Mouse (Mus musculus): ENCODE data around the gene Lhpp.

Gene Lhpp

DNA sequence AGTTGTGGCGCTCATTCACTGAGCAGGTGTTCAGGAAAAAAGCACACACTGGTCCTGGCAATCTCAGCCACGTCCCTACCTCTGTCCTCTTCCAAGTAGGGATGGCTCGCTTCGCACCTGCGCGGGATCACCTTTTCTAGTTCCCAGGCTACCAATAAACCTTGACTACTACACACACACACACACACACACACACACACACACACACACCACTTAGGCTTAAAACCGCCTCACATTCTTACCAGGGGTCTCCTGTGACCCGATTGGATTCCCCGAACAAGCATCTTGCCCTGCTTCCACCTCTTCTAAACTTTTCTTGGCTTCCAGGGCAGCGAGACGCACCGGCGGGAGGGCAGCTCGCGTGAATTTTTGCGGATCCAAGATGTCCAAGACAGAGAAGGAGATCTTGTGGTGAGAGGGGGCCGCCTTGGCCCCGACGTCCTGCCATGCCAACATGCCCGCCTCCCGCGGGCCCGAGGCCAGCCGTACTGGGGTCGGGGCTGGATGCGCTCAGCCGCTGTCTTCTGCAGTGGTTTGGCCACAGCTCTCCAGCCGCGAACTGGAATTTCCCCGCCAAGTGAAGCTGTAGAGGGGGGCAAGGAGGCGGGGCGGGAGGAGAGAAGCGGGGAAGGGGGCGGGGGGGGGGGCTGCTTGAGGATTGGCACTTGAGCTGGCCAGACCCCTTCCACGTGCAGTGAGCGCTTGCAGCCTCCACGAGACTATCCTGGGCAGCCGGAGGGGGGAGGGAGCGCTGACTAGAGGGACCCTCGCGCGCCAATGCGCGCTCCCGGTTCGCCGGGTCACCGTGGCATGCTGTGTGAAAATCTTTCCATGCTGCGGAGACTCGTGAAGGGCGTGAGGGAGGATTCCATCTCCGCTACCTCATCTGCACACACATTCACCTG lies 11.1 kb upstream of the Lhpp start, which contains the start of gene Nkx1-2:
Nkx1-2 (minus strand) TSS at position 567 of the 905 bp plus-strand sequence.
- peak; percentile 63 for DNase-seq (ENCODE audit: extremely low spot score)

DNA sequence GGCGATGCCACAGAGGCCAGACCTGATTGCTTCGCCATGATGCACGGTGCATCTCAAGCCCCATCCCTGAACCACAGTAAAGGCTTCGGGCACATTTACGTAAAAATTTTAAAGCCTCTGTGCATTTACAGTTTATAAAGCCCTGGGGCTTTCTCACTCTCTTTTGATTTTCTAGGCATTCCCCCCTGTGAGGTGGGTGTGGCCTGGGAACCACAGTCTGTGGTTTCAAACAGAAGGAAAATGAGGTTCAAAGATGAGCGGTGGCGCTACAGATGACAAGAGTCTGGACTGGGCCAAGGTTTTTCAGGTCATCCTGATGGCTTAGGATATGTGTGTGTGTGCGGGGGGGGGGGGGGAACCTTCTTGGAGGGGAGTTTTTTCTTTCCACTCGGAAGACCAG lies 10.4 kb upstream of the Lhpp start:
- DNase-seq (ENCODE audit: extremely low spot score), result no peak

DNA sequence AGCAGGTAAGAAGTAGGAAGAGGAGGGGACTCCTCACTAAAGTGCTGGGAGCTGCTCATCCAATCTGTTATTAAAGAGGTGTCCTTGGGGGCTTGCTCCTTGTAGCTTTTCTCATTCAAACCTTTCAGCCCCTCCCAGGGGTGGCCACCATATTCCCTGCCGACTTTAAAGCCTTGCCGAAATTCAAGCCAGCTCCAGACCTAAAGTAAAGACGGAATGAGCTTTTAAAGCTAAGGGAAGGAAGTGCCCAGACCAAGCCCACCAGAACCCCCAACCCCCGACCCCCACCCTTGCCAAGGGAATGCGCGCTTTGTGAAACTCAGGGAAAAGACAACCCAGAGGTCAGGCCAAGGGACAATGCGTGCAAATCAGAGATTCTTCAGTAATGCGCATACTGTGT lies 9.5 kb upstream of the Lhpp start:
- no peak for DNase-seq (ENCODE audit: extremely low spot score)

DNA sequence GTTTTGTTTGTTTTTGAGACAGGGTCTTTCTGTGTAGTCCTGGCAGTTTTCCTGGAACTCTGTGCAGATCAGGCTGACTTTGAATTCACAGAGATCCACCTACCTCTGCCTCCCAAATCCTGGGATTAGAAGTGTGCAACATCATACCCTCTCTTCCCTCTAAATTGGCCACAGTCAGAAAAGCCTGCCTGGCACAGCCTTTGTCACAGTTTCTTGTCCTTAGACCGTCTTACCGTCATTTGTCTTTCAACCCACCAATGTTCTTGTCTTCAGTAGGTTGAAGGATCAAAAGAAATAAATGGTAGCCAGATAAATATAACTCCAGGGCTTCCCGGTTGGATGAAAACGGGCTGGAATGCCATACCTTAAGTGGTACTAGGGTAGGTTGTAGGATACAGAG lies 5.7 kb upstream of the Lhpp start:
- no peak for DNase-seq (ENCODE audit: extremely low spot score)

DNA sequence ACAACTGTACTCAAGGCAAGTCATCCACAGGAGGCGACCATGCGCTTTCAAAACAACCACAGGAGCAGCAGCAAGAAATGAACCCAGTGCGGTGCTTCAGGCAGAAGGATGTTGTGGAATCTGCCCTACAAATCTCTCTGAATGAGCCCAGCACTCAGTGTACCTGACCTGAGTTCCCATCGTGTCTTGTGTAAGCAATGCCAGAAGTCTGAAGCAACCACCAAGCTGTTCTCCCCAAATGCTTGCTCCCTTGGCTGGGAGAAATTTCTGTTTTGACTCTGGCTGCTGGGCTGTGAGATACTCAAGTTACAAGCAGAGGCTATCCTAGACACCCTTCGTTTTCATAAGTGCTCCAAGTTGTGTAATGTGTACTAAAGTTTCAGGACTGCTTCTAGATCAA lies 4.7 kb upstream of the Lhpp start:
- DNase-seq (ENCODE audit: extremely low spot score), result no peak

DNA sequence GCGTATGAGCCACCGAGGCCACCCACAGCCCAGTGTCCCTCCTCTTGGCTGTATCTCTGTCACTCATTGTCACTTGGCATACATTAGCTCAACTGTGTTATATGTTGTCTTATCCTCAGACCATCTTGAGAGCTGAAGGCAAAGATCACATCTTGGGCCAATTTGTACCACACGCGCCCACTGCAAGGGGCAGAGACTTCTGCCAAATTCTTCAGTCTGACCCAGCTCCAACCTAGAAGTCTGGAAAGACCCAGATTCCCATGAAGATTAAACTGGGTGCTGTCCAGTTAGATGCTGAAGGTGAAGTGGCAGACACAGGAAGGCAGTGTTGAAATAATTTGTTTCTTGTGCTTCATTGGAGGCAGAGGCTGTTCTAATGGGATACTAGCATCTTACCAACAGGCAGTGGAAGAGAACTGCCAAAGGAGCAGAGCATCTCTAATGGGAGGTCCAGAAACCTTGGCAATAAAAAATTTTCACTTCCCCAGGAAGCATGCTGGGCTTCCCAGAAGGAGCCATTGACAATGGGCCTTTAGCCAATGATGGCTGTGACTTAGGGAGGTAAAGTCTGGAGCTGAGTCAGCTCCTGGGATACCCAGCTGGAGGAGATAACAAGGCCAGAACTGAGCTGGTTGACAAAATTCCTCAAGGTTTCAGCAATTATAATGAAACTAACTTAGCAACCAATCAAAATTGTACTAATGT lies 2.0 kb upstream of the Lhpp start:
- DNase-seq (ENCODE audit: extremely low spot score), result no peak

DNA sequence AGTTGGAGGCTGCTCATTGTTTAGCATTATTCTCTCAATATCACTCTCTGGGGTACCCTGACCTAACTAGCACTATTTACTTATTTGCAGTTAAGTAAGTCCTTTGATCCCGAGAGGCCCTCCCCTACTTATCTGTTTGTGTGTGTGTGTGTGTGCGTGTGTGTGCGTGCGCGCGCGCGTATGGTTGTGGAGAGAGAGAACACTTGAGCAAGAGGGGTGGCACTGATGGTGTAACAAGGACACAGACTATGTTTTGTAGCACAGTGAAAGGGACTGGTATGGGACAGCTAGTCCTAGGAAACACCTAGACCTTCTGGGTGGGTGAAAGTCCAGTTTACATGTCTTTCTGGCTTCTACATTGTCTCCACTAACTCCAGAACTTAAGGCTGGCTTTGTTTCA lies 1.1 kb downstream of the Lhpp start:
- no peak for DNase-seq (ENCODE audit: extremely low spot score)

DNA sequence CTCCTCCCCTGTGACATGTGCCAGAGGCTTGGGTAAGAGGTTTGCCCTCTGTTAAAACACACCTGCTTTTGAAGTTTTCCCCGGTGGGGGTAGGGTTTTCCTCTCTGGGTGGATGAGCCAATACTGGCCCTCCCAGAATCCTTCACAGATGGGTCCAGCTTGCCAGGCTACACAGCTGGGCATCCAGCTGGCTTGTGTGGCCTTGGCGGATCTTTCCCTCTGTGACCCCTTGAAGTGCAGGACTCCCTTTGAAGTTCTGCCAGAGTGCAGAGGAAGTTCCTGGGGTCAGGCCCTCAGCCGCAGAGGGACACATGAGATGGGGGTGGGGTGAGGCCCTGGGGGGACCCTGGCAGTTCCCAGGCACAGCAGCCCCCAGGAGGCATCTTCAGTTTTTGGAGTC lies 4.9 kb downstream of the Lhpp start:
- DNase-seq (ENCODE audit: extremely low spot score), result peak; percentile 27

DNA sequence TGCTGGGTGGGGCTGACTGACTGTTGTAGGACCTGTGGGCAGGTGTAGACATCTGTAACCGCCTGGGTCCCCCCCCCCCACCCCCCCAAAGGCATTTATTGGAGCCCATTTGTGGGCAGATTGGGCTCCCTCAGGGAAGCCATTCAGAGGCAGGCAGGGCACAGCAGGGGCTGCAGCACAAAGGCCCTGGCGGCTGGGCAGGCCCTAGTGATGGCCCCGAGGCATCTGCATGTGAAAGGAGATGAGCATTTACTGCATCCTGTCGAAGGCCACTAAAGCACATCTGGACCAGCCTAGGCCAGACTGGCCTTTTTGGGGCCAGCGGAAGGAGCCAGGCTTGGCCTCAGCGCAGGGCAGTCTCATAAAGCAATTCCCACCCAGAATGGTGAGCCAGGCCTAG lies 6.0 kb downstream of the Lhpp start:
- DNase-seq (ENCODE audit: extremely low spot score), result peak; percentile 37

DNA sequence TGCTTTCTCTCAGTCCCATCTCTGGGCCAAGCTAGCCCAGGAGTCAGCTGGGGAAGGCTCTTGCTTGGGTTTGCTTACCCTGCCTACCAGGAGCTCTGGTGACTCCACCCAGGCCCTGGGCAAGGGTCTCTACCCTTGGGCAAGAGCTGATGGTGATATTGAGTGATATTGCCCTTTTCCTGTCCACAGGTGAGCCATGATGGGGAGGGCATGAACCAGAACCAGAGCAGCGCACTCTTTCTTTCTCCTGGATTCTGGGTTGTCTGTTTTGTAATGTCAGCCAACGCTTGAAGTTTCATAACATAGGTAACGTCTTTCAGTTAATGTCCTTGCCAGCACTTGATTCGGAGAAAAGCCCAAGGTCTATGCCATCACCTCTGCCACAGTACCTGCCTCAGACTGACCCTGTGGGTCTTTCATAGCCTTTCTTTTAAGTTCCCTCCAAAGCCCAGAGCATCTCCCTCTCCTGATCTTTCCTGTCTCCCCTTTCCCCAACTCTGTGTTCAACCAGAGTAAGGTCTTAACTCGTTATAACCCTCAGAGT lies 6.7 kb downstream of the Lhpp start:
- DNase-seq (ENCODE audit: extremely low spot score), result no peak

DNA sequence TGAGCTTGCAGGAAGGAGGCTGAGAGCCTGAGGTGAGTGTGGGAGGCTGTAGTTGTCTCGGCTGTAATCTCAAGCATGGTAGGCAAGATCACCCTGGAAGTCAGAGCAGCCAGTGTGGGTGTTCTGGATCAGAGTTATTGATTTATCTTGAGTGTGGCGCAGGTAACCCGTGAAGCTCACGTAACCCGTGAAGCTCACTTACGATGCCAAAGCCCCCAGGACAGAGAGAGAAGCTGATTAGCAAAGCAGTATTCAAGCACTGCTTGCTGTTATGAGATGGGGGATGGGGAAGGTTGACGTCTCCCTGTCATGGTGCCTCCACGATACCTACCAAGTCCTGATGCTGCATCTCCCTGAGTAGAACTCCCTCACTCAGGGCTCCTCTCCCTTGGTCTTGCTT lies 9.1 kb downstream of the Lhpp start:
- no peak for DNase-seq (ENCODE audit: extremely low spot score)

DNA sequence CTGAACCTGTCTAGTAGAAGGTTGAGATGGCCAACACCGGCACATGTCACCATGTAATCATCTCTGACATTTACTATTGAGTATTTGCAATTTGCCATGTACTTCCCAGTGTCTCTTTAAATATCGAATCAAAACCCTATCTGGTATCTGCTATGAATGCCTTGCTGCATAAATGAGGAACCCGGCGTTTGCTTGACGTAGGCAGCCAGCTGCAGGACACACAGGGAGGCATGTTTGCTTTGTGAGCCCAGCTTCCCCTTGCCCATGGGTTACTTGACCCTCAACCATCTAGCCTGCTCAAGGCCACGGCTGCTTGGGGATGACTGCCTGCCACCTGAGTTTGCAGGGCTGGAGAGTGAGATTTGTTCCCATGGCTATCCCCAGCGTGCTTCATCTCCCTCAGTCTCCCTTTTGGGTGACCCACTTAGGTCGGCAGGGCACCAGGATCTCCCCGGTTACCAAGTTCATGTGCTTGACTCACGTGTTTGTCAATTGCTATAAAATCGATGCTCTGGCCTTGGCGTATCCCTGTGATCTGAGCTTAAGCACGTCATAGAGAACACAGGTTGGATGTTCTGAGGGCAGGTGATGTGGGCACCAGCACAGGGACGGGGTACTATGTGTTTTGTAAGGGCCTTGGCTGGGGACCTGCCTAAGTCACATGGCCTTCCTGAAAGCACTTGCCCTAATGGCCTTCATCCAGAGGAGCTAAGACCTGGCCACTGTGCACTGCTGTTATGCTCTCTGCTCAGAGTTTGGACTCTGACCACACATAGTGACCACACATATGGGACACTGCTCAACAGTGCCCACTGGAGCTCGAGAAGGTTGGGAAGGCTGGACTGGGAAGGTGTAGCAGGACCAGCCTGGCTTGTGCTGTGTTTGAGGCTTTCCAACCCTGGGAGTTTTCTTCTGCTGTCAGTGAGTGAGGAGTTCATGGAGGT lies 9.8 kb downstream of the Lhpp start:
- no peak for DNase-seq (ENCODE audit: extremely low spot score)

DNA sequence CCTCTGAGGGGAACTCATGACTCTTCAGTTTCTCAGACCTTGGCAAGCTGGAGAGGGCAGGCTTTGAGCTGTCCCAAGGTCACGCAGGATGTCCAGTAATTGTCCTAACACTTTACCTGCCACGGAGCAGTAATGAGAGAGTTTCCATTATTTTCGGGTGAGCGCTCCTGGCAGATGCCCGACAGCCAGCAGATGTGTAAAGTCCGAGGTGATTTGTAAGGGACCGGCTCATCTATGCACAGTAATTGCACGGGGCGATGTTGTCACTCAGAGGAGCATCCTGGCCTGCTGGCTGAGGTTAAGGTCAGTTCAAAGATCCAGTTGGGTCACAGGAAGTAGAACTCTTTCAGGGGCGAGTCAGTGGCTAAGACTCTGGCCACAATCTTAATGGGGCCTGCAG lies 13.7 kb downstream of the Lhpp start:
- DNase-seq (ENCODE audit: extremely low spot score), result no peak

DNA sequence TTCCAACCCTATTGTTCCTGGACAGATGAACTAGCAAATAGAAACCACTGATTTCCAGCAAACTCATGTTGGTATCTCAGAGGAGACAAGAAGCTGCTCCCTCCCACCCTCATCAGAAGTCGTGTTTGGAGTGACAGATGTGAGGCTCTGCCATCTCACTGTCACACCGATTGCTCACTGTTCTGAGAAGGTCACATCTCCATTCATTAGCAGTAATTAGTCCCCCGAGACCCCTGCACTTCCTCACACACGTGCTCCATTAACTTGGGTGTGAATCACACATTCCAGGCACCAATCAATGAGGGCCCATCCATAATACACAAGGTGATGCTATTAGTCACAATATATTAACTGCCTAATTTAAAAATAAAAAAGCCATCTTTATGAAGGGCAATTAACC lies 15.7 kb downstream of the Lhpp start:
- DNase-seq (ENCODE audit: extremely low spot score), result no peak

DNA sequence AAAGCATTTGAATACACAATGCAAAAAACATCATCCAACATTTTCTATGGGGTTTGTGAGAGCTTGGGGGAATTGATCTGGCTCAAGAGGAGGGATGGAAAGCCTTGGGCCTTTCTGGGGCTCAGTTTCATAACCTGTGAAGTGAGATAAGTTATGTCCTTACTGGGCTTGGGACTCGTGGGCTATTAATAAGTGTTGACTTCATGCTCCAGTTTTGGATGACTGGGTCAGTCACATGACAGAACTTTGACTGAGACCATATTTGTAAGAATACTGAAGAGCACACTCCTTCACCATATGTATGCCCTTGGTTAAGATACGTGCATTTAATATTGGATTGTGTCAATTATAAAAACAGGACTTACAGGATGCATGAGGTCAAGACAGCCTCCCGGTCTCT lies 17.0 kb downstream of the Lhpp start:
- no peak for DNase-seq (ENCODE audit: extremely low spot score)

DNA sequence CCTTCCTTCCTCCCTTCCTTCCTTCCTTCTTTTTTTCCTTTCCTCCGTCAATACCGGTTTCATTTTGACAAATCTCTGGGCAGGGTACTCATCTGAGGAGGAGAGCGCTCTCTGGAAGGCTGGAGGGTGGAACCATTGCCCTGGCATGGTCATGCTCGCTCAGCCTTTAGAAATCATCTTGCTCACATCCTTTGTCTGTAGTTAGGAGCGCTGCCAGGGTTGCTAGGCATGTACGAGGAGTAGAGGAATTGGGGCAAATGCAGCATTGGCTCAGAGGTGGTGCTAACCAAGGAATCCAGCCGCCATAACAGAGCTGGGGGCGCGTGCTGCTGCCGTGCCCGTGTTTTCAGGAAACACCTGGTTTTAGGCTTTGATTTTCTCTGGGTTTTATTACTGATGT lies 20.9 kb downstream of the Lhpp start:
- DNase-seq (ENCODE audit: extremely low spot score), result no peak

DNA sequence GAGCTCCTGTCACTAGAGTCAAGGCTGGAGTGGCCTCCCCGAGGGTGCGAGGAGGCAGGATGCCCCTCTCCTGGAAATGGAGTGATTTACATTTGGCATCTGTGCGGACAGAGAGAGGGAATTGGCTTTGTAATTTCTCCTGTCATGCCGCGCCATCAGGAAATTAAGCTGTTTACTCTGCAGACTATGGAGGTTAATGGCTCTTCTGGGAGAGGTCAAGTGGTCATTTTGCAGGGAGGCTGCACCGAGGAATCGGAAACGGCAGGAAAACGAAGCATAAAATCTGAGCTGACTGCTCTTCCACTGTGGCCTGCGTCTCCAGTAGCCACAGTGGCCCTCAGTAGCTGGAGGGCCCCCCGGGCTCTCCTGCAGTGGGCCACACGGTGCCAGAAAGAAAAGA lies 26.9 kb downstream of the Lhpp start:
- DNase-seq (ENCODE audit: extremely low spot score), result no peak

DNA sequence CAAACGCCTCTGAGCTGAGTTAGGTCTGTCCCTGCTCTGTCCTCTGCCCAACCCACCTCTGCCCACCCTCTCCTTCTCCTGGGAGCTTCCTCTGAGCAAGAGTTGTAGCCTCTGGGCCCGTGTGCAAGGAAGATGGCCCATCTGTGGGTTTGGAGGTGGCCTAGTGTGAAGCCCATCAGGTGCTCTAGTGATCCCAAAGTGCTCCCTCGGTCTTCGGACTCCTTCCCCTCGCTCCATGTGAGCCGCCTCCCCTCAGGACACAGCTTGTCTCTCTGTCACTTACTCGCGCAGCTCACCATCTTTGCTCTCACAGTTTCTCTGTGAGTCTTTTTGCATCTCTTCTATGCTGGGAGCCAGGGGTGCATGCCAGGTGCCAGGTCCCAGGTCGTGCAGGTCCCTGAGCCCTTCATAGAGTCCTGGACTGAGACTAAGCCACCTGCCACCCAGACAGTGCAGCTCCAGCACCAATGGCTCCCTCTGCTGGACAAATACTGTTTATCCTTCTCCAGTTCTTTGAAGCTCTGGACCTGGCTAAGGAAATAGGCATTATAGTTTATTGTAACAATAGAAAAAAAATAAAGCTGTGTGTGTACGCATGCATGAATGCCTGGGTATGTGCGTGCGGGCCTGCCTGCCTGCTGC lies 28.1 kb downstream of the Lhpp start:
- DNase-seq (ENCODE audit: extremely low spot score), result peak; percentile 63

DNA sequence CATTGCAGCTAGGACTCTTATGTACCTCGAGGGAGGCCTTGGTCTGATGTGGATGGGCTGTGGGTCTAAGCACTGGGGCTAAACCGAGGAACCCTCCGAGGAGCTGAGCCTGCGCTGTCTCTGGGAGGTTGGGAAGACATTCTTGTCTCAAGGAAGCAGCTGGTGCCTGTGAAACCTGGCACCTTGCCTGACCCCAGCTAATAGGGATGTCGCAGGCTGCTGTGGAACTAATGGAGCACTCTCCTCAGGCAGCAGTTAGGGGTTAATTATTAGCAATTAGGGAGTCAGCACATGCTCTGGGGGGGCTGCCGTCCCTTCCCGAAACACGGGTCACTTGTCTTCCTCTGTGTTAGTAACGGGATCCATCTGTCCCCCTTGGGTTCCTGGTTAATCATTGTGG lies 30.5 kb downstream of the Lhpp start:
- no peak for DNase-seq (ENCODE audit: extremely low spot score)

DNA sequence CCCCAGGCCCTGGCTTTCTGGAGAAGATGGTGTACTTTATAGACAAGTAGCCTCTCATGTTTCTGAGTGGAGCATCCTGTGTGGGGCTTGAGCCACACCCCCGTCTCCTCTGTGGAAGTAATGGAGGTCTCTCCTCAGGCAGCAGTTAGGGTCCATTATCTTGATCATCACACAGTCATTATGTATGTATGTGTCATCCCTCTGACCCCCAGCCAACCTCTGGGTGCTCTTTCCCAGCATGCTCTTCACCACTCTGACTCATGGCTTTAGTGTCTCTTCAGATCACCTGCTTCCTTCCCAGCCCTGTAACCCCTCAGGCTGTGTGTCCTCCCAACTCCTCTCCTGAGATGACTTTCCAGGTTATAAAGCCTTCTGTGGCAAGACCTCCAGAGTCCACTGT lies 31.2 kb downstream of the Lhpp start:
- no peak for DNase-seq (ENCODE audit: extremely low spot score)

DNA sequence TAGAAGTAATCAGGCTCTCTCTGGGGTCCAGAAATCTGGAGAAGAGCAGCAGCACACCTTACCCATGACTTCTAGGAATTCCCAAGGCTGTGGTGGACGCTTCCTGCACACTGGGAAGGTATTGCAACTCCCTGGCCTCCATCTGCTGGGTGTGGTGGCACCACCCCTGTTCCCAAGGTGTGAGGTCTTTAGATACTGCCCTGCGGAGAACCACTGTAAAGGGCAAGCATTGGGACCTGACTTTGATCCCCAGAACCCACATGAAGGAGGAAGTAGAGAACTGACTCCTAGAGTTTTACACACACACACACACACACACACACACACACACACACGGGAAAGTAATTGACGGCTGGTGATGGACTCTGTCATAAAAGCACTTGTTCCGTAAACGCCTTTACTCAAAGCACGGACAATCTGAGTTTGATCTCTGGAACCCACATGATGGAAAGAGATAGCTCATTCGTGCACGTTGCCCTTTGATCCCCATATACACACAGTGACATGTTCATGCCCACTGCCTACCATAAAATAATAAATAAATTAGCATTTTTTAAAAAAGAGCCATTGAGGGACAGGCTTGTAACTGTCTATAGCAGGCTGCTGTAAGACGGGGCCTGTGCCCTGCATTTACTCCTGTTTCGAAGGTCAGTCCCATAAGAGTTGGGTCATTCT lies 34.3 kb downstream of the Lhpp start:
- no peak for DNase-seq (ENCODE audit: extremely low spot score)

Measured in embryo, embryonic 9.5 days (tissue).